Mouse (Mus musculus): ENCODE data around the gene Ptpn1. TPM values are rescaled to one million over a fixed set of nuclear protein-coding genes. Genes with fewer than 3 reads are reported as not detected.

Gene Ptpn1
- polyA plus RNA-seq, 1 experiment: 94.5 TPM

DNA sequence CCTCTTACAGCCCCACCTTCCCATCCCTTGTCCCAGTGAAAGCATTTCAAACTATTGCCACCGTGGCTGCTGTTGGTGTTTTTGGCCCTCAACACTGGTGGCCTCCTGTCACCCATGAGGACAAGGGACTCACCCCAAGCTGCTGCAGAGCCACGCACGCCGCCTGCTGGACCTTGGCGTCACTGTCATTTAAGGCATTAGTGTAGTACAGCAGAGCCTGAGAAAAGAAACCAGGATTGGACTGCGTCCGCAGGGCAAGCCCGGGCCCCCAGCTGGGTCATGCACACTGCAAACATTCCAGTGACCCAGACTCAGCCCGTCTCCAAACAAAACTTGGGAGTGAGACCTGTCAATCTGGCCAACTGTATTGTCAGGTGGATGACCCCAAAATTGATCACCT, 50.8 kb downstream of the Ptpn1 start:
- H3K4me1 ChIP-seq (ENCODE audit: control insufficient read depth, insufficient read depth, low read length): no peaks in the 10 kb centered on the region; the same call in 1 of the 2 replicates
- H3K4me3 ChIP-seq (ENCODE audit: insufficient read depth, low read length): no peak overlapping the region
- H3K27ac ChIP-seq (ENCODE audit: insufficient read depth, low read depth, low read length): no peak overlapping the region
- no peak for TF ChIP-seq CTCF (IDR thresholded peaks at IDR 0.05; ENCODE audit: low read depth, low read length)
- no peak for TF ChIP-seq POLR2A (IDR thresholded peaks at IDR 0.05; ENCODE audit: borderline replicate concordance, low read depth, low read length)

DNA sequence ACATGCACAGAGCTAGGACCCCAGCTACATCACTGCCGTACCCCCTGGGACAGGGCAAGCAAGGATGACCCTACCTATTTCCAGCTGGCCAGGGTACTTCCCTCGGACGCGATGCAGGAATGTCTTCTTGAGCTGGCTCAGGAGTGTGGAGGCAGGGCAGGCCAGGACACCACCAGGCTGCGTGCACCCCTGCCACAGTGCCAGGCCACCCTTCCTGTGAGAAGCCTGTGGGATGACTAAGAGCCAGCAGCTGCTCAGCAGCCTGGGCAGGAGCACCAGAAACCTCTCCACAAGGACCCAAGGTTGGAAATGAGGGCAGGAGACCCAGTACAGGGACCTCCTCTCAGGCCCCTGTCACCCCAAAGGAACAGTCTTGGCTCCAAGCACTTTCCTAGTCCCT, 52.5 kb downstream of the Ptpn1 start:
- TF ChIP-seq CTCF (IDR thresholded peaks at IDR 0.05; ENCODE audit: low read depth, low read length): no peak
- TF ChIP-seq POLR2A (IDR thresholded peaks at IDR 0.05; ENCODE audit: borderline replicate concordance, low read depth, low read length): no peak
- peaks cover 2% of the 10 kb centered on the region; the same call in 1 of the 2 replicates for H3K4me1 ChIP-seq (ENCODE audit: control insufficient read depth, insufficient read depth, low read length)
- H3K27ac ChIP-seq (ENCODE audit: insufficient read depth, low read depth, low read length): no peak overlapping the region

DNA sequence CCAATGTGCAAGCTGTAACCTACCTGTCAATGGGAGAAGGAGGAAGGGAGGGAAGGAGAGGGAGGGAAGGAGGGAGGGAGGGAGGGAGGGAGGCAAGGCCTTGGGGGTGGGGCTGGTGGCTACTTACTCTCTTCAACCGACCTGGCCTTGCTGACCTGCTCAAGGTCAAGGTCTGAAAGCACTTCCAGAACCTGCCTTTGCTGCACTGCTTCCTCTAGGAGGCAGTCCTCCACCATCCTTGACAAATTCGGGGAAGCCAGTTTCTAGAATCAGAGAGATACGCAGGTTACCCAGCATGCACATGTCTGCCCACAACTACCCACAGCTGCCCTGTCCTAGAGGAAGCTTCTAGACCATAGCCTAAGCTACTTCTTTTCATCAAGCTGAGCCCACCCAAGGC, 53.1 kb downstream of the Ptpn1 start:
- H3K27ac ChIP-seq (ENCODE audit: insufficient read depth, low read depth, low read length): no peak overlapping the region
- no peak overlapping the region for H3K4me3 ChIP-seq (ENCODE audit: insufficient read depth, low read length)
- H3K4me1 ChIP-seq (ENCODE audit: control insufficient read depth, insufficient read depth, low read length): peaks cover 2% of the 10 kb centered on the region; the same call in 1 of the 2 replicates
- TF ChIP-seq CTCF (IDR thresholded peaks at IDR 0.05; ENCODE audit: low read depth, low read length) (no peak), POLR2A (IDR thresholded peaks at IDR 0.05; ENCODE audit: borderline replicate concordance, low read depth, low read length) (no peak)

More for the DNA sequence above, 52.5 kb downstream of the Ptpn1 start:
- no peak overlapping the region for H3K4me3 ChIP-seq (ENCODE audit: insufficient read depth, low read length)

DNA sequence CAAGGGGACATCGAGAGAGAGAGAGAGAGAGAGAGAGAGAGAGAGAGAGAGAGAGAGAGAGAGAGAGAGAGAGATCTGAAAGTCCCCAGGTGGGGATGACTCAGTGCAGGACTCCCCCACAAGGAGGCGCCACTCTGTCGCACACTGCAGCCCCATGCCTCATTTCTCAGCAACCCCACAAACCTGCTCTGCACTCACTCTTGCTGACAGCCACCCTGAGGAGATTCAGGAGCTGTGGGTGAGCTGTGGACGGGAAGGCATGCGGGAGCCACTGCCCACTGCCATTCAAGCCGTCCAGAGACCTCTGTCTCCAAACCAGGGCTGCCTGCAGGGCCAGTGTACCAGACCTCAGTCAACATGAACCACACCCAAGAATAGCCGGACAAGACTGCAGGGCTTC, 54.9 kb downstream of the Ptpn1 start:
- H3K4me1 ChIP-seq (ENCODE audit: control insufficient read depth, insufficient read depth, low read length): peaks cover 2% of the 10 kb centered on the region; the same call in 1 of the 2 replicates
- TF ChIP-seq POLR2A (IDR thresholded peaks at IDR 0.05; ENCODE audit: borderline replicate concordance, low read depth, low read length): no peak
- TF ChIP-seq CTCF (IDR thresholded peaks at IDR 0.05; ENCODE audit: low read depth, low read length): no peak
- H3K27ac ChIP-seq (ENCODE audit: insufficient read depth, low read depth, low read length): no peak overlapping the region
- no peak overlapping the region for H3K4me3 ChIP-seq (ENCODE audit: insufficient read depth, low read length)

DNA sequence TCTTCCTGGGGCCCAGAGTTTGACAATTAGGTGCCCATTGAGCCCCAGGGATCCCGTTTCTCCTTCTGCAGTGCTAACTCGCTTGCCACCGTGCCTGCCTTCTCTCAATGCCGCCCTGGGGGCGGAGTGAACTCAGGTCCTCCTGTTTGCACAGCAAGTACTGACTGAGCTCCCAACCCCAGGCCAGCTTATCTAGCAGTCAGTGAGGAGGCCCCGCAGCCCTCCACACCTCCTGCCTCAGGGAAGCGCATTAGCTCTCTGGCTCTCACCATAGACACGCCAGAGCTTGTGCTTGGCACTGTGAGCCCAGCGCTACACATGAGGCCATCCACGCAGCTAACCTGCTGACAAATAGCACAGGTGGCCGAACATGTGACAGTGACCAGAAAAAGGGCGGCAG, 55.8 kb downstream of the Ptpn1 start:
- Histone ChIP-seq H3K4me3 (ENCODE audit: insufficient read depth, low read length) (no peak overlapping the region), H3K4me1 (ENCODE audit: control insufficient read depth, insufficient read depth, low read length) (peaks cover 2% of the 10 kb centered on the region; the same call in 1 of the 2 replicates), H3K27ac (ENCODE audit: insufficient read depth, low read depth, low read length) (no peak overlapping the region)
- no peak for TF ChIP-seq POLR2A (IDR thresholded peaks at IDR 0.05; ENCODE audit: borderline replicate concordance, low read depth, low read length)
- TF ChIP-seq CTCF (IDR thresholded peaks at IDR 0.05; ENCODE audit: low read depth, low read length): no peak

DNA sequence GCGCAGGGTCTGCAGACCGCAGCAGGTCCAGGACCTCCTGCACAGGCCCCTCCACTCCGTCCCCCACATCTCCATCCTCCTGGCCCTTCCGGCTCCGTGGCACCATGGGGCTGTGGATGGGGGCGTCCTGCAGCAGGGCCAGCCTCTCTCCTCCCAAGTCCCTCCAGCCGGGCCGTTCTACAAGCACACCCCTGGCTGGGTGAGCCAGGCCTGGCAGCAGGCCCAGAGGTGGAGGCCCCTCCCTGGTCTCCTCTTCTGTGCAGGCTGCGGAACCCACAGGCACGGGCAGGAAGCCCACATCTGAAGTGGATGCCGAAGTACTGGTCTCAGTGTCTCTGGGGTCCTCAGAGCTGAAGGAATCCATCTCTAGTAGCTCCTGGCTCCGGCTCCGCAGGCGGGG, 57.5 kb downstream of the Ptpn1 start:
- 0 out of 2 replicates have a peak, but pooled peaks cover 2% of the 10 kb centered on the region for H3K4me1 ChIP-seq (ENCODE audit: control insufficient read depth, insufficient read depth, low read length)
- H3K4me3 ChIP-seq (ENCODE audit: insufficient read depth, low read length): no peak overlapping the region
- TF ChIP-seq CTCF (IDR thresholded peaks at IDR 0.05; ENCODE audit: low read depth, low read length) (no peak), POLR2A (IDR thresholded peaks at IDR 0.05; ENCODE audit: borderline replicate concordance, low read depth, low read length) (no peak)
- H3K27ac ChIP-seq (ENCODE audit: insufficient read depth, low read depth, low read length): no peak overlapping the region

DNA sequence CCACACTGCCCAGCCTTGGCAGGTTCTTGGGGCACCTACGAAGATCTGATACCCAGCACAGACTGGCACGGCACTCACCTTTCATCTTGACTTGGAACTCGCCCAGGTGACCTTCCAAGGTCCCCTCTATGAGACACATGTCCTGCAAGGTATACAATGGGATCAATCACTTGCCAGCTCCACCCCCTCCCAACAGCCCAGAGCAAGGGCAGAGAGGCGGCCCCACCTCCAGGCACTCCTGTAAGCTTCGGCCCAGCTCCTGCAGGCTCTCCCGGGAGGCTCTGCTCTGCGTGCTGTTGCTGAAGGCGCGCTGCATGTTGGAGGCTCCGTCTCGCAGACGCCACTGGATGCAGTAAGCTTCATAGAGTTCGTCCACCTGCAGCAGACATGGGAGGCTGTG, 61.4 kb downstream of the Ptpn1 start:
- peaks cover 4% of the 10 kb centered on the region for H3K4me1 ChIP-seq (ENCODE audit: control insufficient read depth, insufficient read depth, low read length)
- no peak overlapping the region for H3K4me3 ChIP-seq (ENCODE audit: insufficient read depth, low read length)
- TF ChIP-seq CTCF (IDR thresholded peaks at IDR 0.05; ENCODE audit: low read depth, low read length) (no peak), POLR2A (IDR thresholded peaks at IDR 0.05; ENCODE audit: borderline replicate concordance, low read depth, low read length) (no peak)
- H3K27ac ChIP-seq (ENCODE audit: insufficient read depth, low read depth, low read length): no peak overlapping the region

DNA sequence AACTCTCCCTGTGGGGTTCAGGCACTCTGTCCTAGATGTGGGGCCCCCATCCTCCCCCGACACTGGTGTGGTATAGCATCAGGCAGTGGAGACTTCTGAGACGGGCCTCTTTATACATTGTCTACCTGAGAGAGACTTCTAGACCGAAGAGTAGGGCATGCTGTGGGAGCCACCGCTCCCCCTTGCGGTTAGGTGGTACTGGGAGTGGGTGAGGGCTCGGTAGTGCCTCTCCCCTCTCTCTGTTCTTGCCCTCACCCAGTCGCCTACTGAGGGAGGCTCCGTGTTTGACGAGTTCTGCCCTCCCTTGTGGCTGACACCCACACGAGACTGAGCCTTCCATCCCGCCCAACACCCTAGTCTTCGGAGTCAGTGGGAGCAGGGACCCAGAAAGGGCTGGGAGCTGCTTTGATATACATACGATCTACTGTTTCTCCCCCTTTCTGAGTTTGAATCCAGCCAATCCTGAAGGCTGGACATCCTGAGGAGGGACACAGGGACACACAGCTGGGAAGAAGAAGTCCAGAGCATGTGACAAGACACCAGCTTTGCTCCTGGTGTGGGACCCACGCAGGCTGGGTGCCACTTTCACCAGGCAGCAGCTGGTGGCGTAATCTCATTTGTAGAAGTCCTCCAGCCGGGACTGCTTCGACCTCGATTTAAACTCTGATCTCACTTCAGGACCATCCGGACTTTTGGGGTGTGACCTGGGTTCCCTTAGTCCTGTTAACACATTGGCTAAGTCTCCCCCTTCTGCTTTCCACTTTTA, 64.2 kb downstream of the Ptpn1 start:
- H3K27ac ChIP-seq (ENCODE audit: insufficient read depth, low read depth, low read length): no peak overlapping the region
- TF ChIP-seq CTCF (IDR thresholded peaks at IDR 0.05; ENCODE audit: low read depth, low read length) (no peak), POLR2A (IDR thresholded peaks at IDR 0.05; ENCODE audit: borderline replicate concordance, low read depth, low read length) (no peak)
- peaks cover 4% of the 10 kb centered on the region for H3K4me1 ChIP-seq (ENCODE audit: control insufficient read depth, insufficient read depth, low read length)
- H3K4me3 ChIP-seq (ENCODE audit: insufficient read depth, low read length): no peak overlapping the region

DNA sequence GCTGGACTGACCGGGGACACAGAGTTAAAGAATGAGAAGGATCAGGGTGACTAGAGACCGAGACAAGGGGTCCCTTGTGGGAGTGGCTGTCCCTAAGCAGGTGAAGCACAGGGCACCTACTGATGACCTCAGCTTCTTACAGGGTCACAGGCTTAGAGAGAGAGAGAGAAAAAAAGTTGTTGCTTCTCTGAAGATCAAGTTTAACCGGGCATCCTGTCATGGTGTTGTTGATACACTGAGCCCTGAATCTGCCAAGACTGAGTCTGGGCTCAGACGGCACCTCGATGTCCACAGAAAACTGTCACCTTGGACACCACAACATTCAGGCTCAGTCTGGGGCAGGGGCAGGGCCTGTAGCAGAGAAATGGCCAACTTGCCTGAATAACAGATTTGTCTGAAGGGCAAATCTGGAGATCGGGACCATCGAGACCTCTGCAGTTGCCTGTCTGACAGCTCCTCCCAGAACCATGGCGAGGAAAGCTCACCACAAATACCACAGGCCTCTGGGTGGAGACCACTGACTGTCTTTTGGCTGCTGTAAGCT, 64.9 kb downstream of the Ptpn1 start:
- H3K4me3 ChIP-seq (ENCODE audit: insufficient read depth, low read length): no peak overlapping the region
- H3K27ac ChIP-seq (ENCODE audit: insufficient read depth, low read depth, low read length): no peak overlapping the region
- TF ChIP-seq CTCF (IDR thresholded peaks at IDR 0.05; ENCODE audit: low read depth, low read length): no peak
- TF ChIP-seq POLR2A (IDR thresholded peaks at IDR 0.05; ENCODE audit: borderline replicate concordance, low read depth, low read length): no peak
- H3K4me1 ChIP-seq (ENCODE audit: control insufficient read depth, insufficient read depth, low read length): peaks cover 4% of the 10 kb centered on the region

DNA sequence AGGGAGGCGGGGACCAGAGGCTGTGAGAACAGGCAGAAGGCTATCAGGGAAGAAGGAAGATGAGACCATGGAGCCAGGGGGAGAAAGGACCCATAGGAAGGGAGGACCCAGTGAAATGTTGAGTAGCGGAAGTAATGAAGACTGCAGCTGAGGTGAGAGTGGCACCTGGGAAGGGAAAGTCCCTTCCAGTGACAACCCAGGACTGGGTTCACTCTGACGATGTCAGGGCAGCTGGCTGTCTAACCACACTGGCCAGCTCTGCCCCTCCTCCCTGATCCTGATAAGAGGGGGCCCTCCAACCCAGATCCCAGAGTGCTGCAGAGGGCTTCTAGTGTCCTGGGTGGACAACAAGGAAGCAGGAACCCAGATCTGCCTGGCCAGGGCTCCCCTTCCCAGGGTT, 65.7 kb downstream of the Ptpn1 start:
- Histone ChIP-seq H3K4me3 (ENCODE audit: insufficient read depth, low read length) (no peak overlapping the region), H3K4me1 (ENCODE audit: control insufficient read depth, insufficient read depth, low read length) (peaks cover 9% of the 10 kb centered on the region), H3K27ac (ENCODE audit: insufficient read depth, low read depth, low read length) (no peak overlapping the region)
- no peak for TF ChIP-seq POLR2A (IDR thresholded peaks at IDR 0.05; ENCODE audit: borderline replicate concordance, low read depth, low read length)
- no peak for TF ChIP-seq CTCF (IDR thresholded peaks at IDR 0.05; ENCODE audit: low read depth, low read length)
